Mouse (Mus musculus) spleen, adult 2 months (tissue): Measurements from ENCODE around the gene Dnah6.

Experiments used
- CTCF ChIP-seq: fragments of 200-500 bp; IDR thresholded peaks from 2 replicates; pipeline ENCODE4 v1.5.1; 2011; ENCODE audit warnings: mild to moderate bottlenecking, inconsistent platforms; ENCODE audit not compliant: insufficient read depth, insufficient read length, insufficient replicate concordance; ENCODE audit errors: extremely low read depth
- POLR2A ChIP-seq: fragments of 200-500 bp; IDR thresholded peaks from 2 replicates; pipeline ENCODE4 v1.6.1; 2011; ENCODE audit warnings: low read depth, low read length, inconsistent platforms

GRCm38 (mm10) chr6:73011827-73012226 is 209.6 kb downstream of the Dnah6 start:
- TF ChIP-seq CTCF (no peak), POLR2A (no peak)
